ENCODE assay signal across 8 mouse cellular contexts in genomic region chr6:54593766-54594468, GRCm38 (mm10). TPM values are rescaled to one million over a fixed set of nuclear protein-coding genes. Genes with fewer than 3 reads are reported as not detected.
A peak's percentile ranks its signal among the peaks of the same experiment; 100 is the strongest.
DNase-seq lines count a peak whose midpoint lies in the region; ATAC-seq and TF ChIP-seq lines count a peak whose summit lies in the region.

No protein-coding gene starts in this region.

- no peak overlapping the region for H3ac ChIP-seq in myocyte (ENCODE audit: control insufficient read depth, insufficient read length)

- H3K36me3 ChIP-seq in forebrain, embryonic 10.5 days (replicated peaks): no peaks in the 10 kb centered on the region
- H3K36me3 ChIP-seq in kidney, embryonic 16.5 days (ENCODE audit: insufficient read depth, low read length): no peaks in the 10 kb centered on the region
- H3K36me3 ChIP-seq in myocyte (ENCODE audit: control insufficient read depth, insufficient read depth): no peaks in the 10 kb centered on the region

- ATAC-seq in kidney, embryonic 16.5 days (ENCODE audit: low FRiP score, low TSS enrichment): no peak

- H3K4me1 ChIP-seq in forebrain, embryonic 10.5 days: peaks cover 65% of the 10 kb centered on the region
- H3K4me1 ChIP-seq in kidney, embryonic 16.5 days (ENCODE audit: insufficient read depth, low read length): peaks cover 26% of the 10 kb centered on the region

- DNase-seq in kidney, adult 8-10 months: peak; percentile 39 to 74
- no peak for DNase-seq in kidney, postnatal 10 days
- DNase-seq in forebrain, embryonic 10.5 days (ENCODE audit: extremely low spot score, low spot score): no peak
- DNase-seq in right cerebral cortex, postnatal 25 days: no peak
- no peak for DNase-seq in ovary, postnatal 36 days (ENCODE audit: low spot score)
- DNase-seq in urinary bladder, postnatal 36 days (ENCODE audit: low spot score in 2 of 2): no peak

- peak overlapping the region; percentile 82 for H3K4me2 ChIP-seq in kidney, embryonic 16.5 days (replicated peaks; ENCODE audit: low read depth, low read length)
- H3K4me2 ChIP-seq in myocyte (ENCODE audit: low read depth): peak overlapping the region; percentile 90

- H3K27me3 ChIP-seq in forebrain, embryonic 10.5 days (ENCODE audit: poor library complexity, severe bottlenecking): no peaks in the 10 kb centered on the region
- no peaks in the 10 kb centered on the region for H3K27me3 ChIP-seq in kidney, embryonic 16.5 days (ENCODE audit: insufficient read depth, low read length)
- H3K27me3 ChIP-seq in myocyte (ENCODE audit: control insufficient read depth, insufficient read depth, insufficient read length): no peaks in the 10 kb centered on the region

- H3K4me3 ChIP-seq in forebrain, embryonic 10.5 days: peak overlapping the region; percentile 90
- H3K4me3 ChIP-seq in kidney, embryonic 16.5 days (ENCODE audit: low read length): peak overlapping the region; percentile 77
- peak overlapping the region; percentile 50 for H3K4me3 ChIP-seq in myocyte

- H3K9ac ChIP-seq in kidney, embryonic 16.5 days (replicated peaks; ENCODE audit: low read length): 0 out of 2 replicates have a peak overlapping the region, but pooled peaks have one; percentile 69

- 57% methylated on average over 8 of the region's 8 CpGs for WGBS in forebrain, embryonic 10.5 days
- WGBS in kidney, embryonic 16.5 days: 38% methylated on average over 8 of the region's 8 CpGs

- peak overlapping the region; percentile 86 for H3K27ac ChIP-seq in forebrain, embryonic 10.5 days
- H3K27ac ChIP-seq in kidney, embryonic 16.5 days (ENCODE audit: low read length): no peak overlapping the region; the same call in 1 of the 2 replicates

- TF ChIP-seq POLR2A in myocyte (IDR thresholded peaks at IDR 0.05; ENCODE audit: insufficient read length, low read depth): no peak

- no peaks in the 10 kb centered on the region for H3K9me3 ChIP-seq in forebrain, embryonic 10.5 days
- H3K9me3 ChIP-seq in kidney, embryonic 16.5 days (ENCODE audit: low read length): no peaks in the 10 kb centered on the region

- H3K79me2 ChIP-seq in myocyte (ENCODE audit: control insufficient read depth, insufficient read depth): no peaks in the 10 kb centered on the region

TF ChIP-seq in myocyte, 11 proteins besides CTCF, POLR2A, EP300 and RAD21:
- TF ChIP-seq TCF12 (IDR thresholded peaks at IDR 0.05; ENCODE audit: insufficient read depth, poor library complexity, severe bottlenecking) (no peak), MYOD1 (IDR thresholded peaks at IDR 0.05; ENCODE audit: control insufficient read depth in 1 of 3, insufficient read length in 2 of 3, low read depth in 2 of 3) (no peak), MAX (IDR thresholded peaks at IDR 0.05; ENCODE audit: low read depth) (no peak), CEBPB (IDR thresholded peaks at IDR 0.05; ENCODE audit: insufficient read depth, poor library complexity, severe bottlenecking) (no peak), MYOG (IDR thresholded peaks at IDR 0.05; ENCODE audit: control insufficient read depth in 1 of 3, insufficient read depth in 1 of 3, insufficient read length in 2 of 3, low read depth in 2 of 3) (no peak), REST (IDR thresholded peaks at IDR 0.05; ENCODE audit: insufficient read depth, insufficient read length) (no peak), E2F4 (IDR thresholded peaks at IDR 0.05; ENCODE audit: insufficient read depth) (no peak), USF1 (IDR thresholded peaks at IDR 0.05; ENCODE audit: low read depth) (no peak), TCF3 (IDR thresholded peaks at IDR 0.05; ENCODE audit: insufficient read length, low read depth) (no peak), POLR2AphosphoS2 (IDR thresholded peaks at IDR 0.05; ENCODE audit: insufficient read length, low read depth) (no peak), SRF (IDR thresholded peaks at IDR 0.05; ENCODE audit: control insufficient read depth, insufficient read length, low read depth) (no peak)

RNA-seq across cellular contexts. Expression of gene Plekha8, which starts 1.0 kb away (rescaled TPM):
- polyA plus RNA-seq in forebrain, embryonic 10.5 days (2016; fragmentation: Nextera tagmentation; extraction: Ambion mirVana): 20.9 and 21.6 TPM in 2 replicates
- 10.4 and 10.7 TPM in 2 replicates for polyA plus RNA-seq in kidney, embryonic 16.5 days (2015; fragmentation: Nextera tagmentation; extraction: Ambion mirVana)
- 3.6 TPM for polyA plus RNA-seq in myocyte (2012; fragmentation: generic; extraction: Trizol)

RNA-seq across cellular contexts. Expression of gene Fkbp14, which starts 3.2 kb away (rescaled TPM):
- 11.3 and 12.3 TPM in 2 replicates for polyA plus RNA-seq in forebrain, embryonic 10.5 days (2016; fragmentation: Nextera tagmentation; extraction: Ambion mirVana)
- 30.3 and 30.9 TPM in 2 replicates for polyA plus RNA-seq in kidney, embryonic 16.5 days (2015; fragmentation: Nextera tagmentation; extraction: Ambion mirVana)
- 6.0 TPM for polyA plus RNA-seq in myocyte (2012; fragmentation: generic; extraction: Trizol)

RNA-seq across cellular contexts. Expression of gene Scrn1, which starts 27.6 kb away (rescaled TPM):
- polyA plus RNA-seq in forebrain, embryonic 10.5 days (2016; fragmentation: Nextera tagmentation; extraction: Ambion mirVana): 58.7 and 62.1 TPM in 2 replicates
- polyA plus RNA-seq in kidney, embryonic 16.5 days (2015; fragmentation: Nextera tagmentation; extraction: Ambion mirVana): 7.7 and 8.8 TPM in 2 replicates
- polyA plus RNA-seq in myocyte (2012; fragmentation: generic; extraction: Trizol): 25.5 TPM

Comparison
In these comparisons a context has a peak if more than half of its experiments do, and no peak if none do; other contexts are left out.
1. DNase-seq: peak in kidney, adult 8-10 months (2 of 2); none in kidney, postnatal 10 days (single experiment), forebrain, embryonic 10.5 days (single experiment), right cerebral cortex, postnatal 25 days (single experiment), ovary, postnatal 36 days (single experiment) and urinary bladder, postnatal 36 days (0 of 2).
2. Peak in every context shown above with its lines, with median percentiles within 50 percentile points of each other: H3K4me3 ChIP-seq.